Mouse (Mus musculus) olfactory bulb, adult 2 months (tissue): ENCODE results near the gene Smlr1.

Source experiments
- CTCF ChIP-seq: fragments of 200-500 bp; IDR thresholded peaks from 2 replicates; pipeline ENCODE4 v1.5.1; 2012; ENCODE audit warnings: low read depth, mild to moderate bottlenecking, low read length, moderate library complexity; ENCODE audit not compliant: insufficient read depth
- POLR2A ChIP-seq: fragments of 200-500 bp; IDR thresholded peaks from 2 replicates; pipeline ENCODE4 v1.6.1; 2012; ENCODE audit warnings: mild to moderate bottlenecking, low read depth, low read length, moderate library complexity; ENCODE audit not compliant: insufficient read depth

DNA sequence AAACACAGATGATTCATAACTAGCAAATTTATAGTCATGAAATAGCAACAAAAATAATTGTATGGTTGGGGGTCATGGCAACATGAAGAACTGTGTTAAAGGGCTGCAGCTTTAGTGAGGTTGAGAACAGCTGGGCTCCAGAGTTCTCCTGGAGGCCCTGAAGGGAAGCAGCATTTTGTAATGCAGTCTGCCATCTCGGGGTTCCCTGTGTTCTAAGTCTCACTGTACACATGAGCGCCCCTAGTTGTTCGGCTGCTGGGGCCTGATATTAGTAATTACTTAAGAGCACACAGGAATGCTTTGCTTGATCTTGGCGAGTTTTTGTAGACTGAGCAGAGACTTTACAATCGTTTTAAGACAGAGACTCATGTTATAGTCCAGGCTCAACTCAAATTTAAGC lies 1.6 kb downstream of the Smlr1 start:
- TF ChIP-seq CTCF (no peak), POLR2A (no peak)
